In the genomic region with DNA sequence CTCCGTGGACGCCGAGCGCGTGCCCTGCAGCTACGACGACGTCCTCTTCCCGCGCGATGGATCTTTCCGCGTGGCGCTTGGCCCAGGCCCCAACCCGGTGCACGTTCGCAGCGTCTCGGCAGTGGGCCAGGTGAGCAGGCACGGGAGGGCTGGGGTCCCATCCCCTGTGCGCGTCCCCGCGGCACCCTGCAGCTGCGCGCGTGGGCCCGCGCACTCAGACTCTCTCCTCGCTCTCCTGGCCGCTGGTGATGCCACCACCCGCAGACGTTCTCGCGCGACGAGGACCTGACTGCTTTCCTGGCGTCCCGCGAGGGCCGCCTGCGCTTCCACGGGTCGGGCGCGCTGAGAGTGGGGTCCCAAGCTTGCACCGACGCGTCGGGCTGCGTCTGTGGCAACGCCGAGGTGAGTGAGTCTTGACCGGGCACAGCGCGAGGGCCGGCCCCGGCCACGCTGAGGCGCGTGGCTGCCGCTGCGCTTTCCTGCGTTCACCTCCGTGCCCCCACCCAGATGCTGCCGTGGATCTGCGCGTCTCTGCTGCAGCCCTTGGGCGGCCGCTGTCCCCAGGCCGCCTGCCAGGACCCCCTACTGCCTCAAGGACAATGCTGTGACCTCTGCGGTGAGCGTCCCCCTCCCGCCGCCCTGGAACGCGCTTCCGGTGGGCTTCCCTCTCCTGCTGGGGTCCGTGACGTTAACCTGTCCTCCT, we compare ENCODE assay signal across 7 mouse cellular contexts. TPM values are rescaled to one million over a fixed set of nuclear protein-coding genes. Genes with fewer than 3 reads are reported as not detected.
DNase-seq lines count a peak whose midpoint lies in the region; ATAC-seq and TF ChIP-seq lines count a peak whose summit lies in the region.

No protein-coding gene starts in this region.

- TF ChIP-seq CTCF in lung, embryonic 14.5 days (IDR thresholded peaks at IDR 0.05; ENCODE audit: low read depth), result no peak

- H3K27me3 ChIP-seq in lung, embryonic 14.5 days (ENCODE audit: insufficient read depth, low read length), result peaks cover 79% of the 10 kb centered on the region
- H3K27me3 ChIP-seq in embryonic facial prominence, embryonic 13.5 days, result peaks cover 81% of the 10 kb centered on the region
- peaks cover 79% of the 10 kb centered on the region for H3K27me3 ChIP-seq in intestine, embryonic 14.5 days (replicated peaks; ENCODE audit: control insufficient read depth, insufficient read depth, low read length)
- peaks cover 82% of the 10 kb centered on the region for H3K27me3 ChIP-seq in neural tube, embryonic 13.5 days

- peaks cover 4% of the 10 kb centered on the region; the same call in 1 of the 2 replicates for H3K9me3 ChIP-seq in lung, embryonic 14.5 days (ENCODE audit: low read depth, low read length)
- H3K9me3 ChIP-seq in embryonic facial prominence, embryonic 13.5 days, result no peaks in the 10 kb centered on the region; the same call in 1 of the 2 replicates
- 0 out of 2 replicates have a peak, but pooled peaks cover 6% of the 10 kb centered on the region for H3K9me3 ChIP-seq in intestine, embryonic 14.5 days (ENCODE audit: control insufficient read depth, low read length)
- H3K9me3 ChIP-seq in neural tube, embryonic 13.5 days, result 0 out of 2 replicates have a peak, but pooled peaks cover 11% of the 10 kb centered on the region

- H3K4me1 ChIP-seq in lung, embryonic 14.5 days (ENCODE audit: insufficient read depth), result peaks cover 10% of the 10 kb centered on the region
- H3K4me1 ChIP-seq in embryonic facial prominence, embryonic 13.5 days, result peaks cover 34% of the 10 kb centered on the region
- peaks cover 21% of the 10 kb centered on the region for H3K4me1 ChIP-seq in intestine, embryonic 14.5 days (replicated peaks; ENCODE audit: control insufficient read depth, insufficient read depth, low read length)
- H3K4me1 ChIP-seq in neural tube, embryonic 13.5 days (replicated peaks), result peaks cover 21% of the 10 kb centered on the region

- WGBS in lung, embryonic 14.5 days, result 1% methylated on average over 77 of the region's 80 CpGs
- 1% methylated on average over 80 of the region's 80 CpGs for WGBS in embryonic facial prominence, embryonic 13.5 days
- 2% methylated on average over 80 of the region's 80 CpGs for WGBS in intestine, embryonic 14.5 days
- 3% methylated on average over 79 of the region's 80 CpGs for WGBS in neural tube, embryonic 13.5 days

- H3K27ac ChIP-seq in lung, embryonic 14.5 days (ENCODE audit: low read depth), result no peak overlapping the region
- H3K27ac ChIP-seq in embryonic facial prominence, embryonic 13.5 days, result no peak overlapping the region
- no peak overlapping the region for H3K27ac ChIP-seq in intestine, embryonic 14.5 days (ENCODE audit: low read depth)
- H3K27ac ChIP-seq in neural tube, embryonic 13.5 days (replicated peaks), result no peak overlapping the region

- ATAC-seq in lung, embryonic 14.5 days (ENCODE audit: insufficient read depth), result no peak
- ATAC-seq in embryonic facial prominence, embryonic 13.5 days (ENCODE audit: insufficient number of reproducible peaks, insufficient read depth, low FRiP score, low TSS enrichment, low read depth), result no peak
- ATAC-seq in intestine, embryonic 14.5 days (replicated peaks; ENCODE audit: low FRiP score, low TSS enrichment, low read depth), result no peak; the same call in 1 of the 2 replicates
- ATAC-seq in neural tube, embryonic 13.5 days (ENCODE audit: low read depth), result peak; percentile 21
- ATAC-seq in granulocyte monocyte progenitor cell, adult 5-6 weeks (replicated peaks; ENCODE audit: poor library complexity, severe bottlenecking), result no peak

- peak overlapping the region; percentile 70 for H3K4me2 ChIP-seq in lung, embryonic 14.5 days
- peak overlapping the region; percentile 92 for H3K4me2 ChIP-seq in embryonic facial prominence, embryonic 13.5 days
- H3K4me2 ChIP-seq in intestine, embryonic 14.5 days (ENCODE audit: low read length), result peak overlapping the region; percentile 75
- H3K4me2 ChIP-seq in neural tube, embryonic 13.5 days, result peak overlapping the region; percentile 73

- peak overlapping the region; percentile 42 for H3K4me3 ChIP-seq in lung, embryonic 14.5 days (ENCODE audit: low read depth, low read length)
- H3K4me3 ChIP-seq in embryonic facial prominence, embryonic 13.5 days, result peak overlapping the region; percentile 49
- peak overlapping the region; percentile 41 for H3K4me3 ChIP-seq in intestine, embryonic 14.5 days (ENCODE audit: low read depth, low read length)
- peak overlapping the region; percentile 42 for H3K4me3 ChIP-seq in neural tube, embryonic 13.5 days

- peak; percentile 19 for DNase-seq in lung, embryonic 14.5 days
- DNase-seq in lung, postnatal 36 days, result no peak
- peak; percentile 71 for DNase-seq in intestine, embryonic 14.5 days (ENCODE audit: low spot score)
- DNase-seq in thymus, postnatal 10 days (ENCODE audit: low spot score in 2 of 2), result no peak

- no peaks in the 10 kb centered on the region for H3K36me3 ChIP-seq in lung, embryonic 14.5 days (ENCODE audit: insufficient read depth)
- H3K36me3 ChIP-seq in embryonic facial prominence, embryonic 13.5 days, result no peaks in the 10 kb centered on the region
- no peaks in the 10 kb centered on the region for H3K36me3 ChIP-seq in intestine, embryonic 14.5 days (ENCODE audit: control insufficient read depth, insufficient read depth, low read length)
- no peaks in the 10 kb centered on the region for H3K36me3 ChIP-seq in neural tube, embryonic 13.5 days

- no peak overlapping the region for H3K9ac ChIP-seq in lung, embryonic 14.5 days
- H3K9ac ChIP-seq in embryonic facial prominence, embryonic 13.5 days, result peak overlapping the region; percentile 67
- no peak overlapping the region; the same call in 1 of the 2 replicates for H3K9ac ChIP-seq in intestine, embryonic 14.5 days (ENCODE audit: low read length)
- H3K9ac ChIP-seq in neural tube, embryonic 13.5 days, result peak overlapping the region; percentile 63

RNA-seq across cellular contexts. Expression of gene Amn, which starts 3.7 kb away (rescaled TPM):
- polyA plus RNA-seq in lung, embryonic 14.5 days (2014; fragmentation: Nextera tagmentation; extraction: Ambion mirVana), result 0.19 and 0.36 TPM in 2 replicates
- polyA plus RNA-seq in embryonic facial prominence, embryonic 13.5 days (2015; fragmentation: Nextera tagmentation; extraction: Ambion mirVana), result 1.5 and 1.8 TPM in 2 replicates
- polyA plus RNA-seq in intestine, embryonic 14.5 days (2014; fragmentation: Nextera tagmentation; extraction: Ambion mirVana), result 17.2 and 23.7 TPM in 2 replicates
- polyA plus RNA-seq in neural tube, embryonic 13.5 days (2015; fragmentation: Nextera tagmentation; extraction: Ambion mirVana), result 5.1 and 5.3 TPM in 2 replicates
- total RNA-seq in granulocyte monocyte progenitor cell, adult 5-6 weeks (2014; fragmentation: Nextera tagmentation), result 0.73 and 1.9 TPM in 2 replicates
- not detected in 2 replicates for total RNA-seq in granulocyte monocyte progenitor cell, adult 5-6 weeks (2017)

Comparison
In these comparisons a context has a peak if more than half of its experiments do, and no peak if none do; other contexts are left out.
1. DNase-seq: peak in lung, embryonic 14.5 days (single experiment) and intestine, embryonic 14.5 days (single experiment); none in lung, postnatal 36 days (single experiment) and thymus, postnatal 10 days (0 of 2).
2. H3K9ac ChIP-seq: peak in embryonic facial prominence, embryonic 13.5 days (single experiment) and neural tube, embryonic 13.5 days (single experiment); none in lung, embryonic 14.5 days (single experiment) and intestine, embryonic 14.5 days (single experiment).
3. Peak in every context shown above with its lines, with median percentiles within 50 percentile points of each other: H3K4me2 ChIP-seq and H3K4me3 ChIP-seq.